Mouse (Mus musculus) heart, adult 2 months (tissue): ENCODE data around the gene Plau.

Experiments used
- CTCF ChIP-seq: fragments of 200-600 bp; IDR thresholded peaks from 2 replicates; pipeline ENCODE4 v1.8.1; 2022; ENCODE audit warnings: antibody characterized with exemption, mild to moderate bottlenecking, moderate library complexity
- EP300 ChIP-seq: fragments of 200-500 bp; IDR thresholded peaks from 2 replicates; pipeline ENCODE4 v1.6.1; 2011; ENCODE audit warnings: low read depth, low read length, control low read depth; ENCODE audit not compliant: insufficient read depth
- POLR2A ChIP-seq: fragments of 200-500 bp; IDR thresholded peaks from 2 replicates; pipeline ENCODE4 v1.6.1; 2011; ENCODE audit warnings: mild to moderate bottlenecking, low read depth, low read length, control low read depth; ENCODE audit not compliant: insufficient read depth

- no peak for TF ChIP-seq CTCF
- peak; percentile 87 for TF ChIP-seq POLR2A
- TF ChIP-seq EP300, result 0 out of 2 replicates have a peak, but pooled peaks have one; percentile 27
Observed at GRCm38 (mm10) chr14:20836171-20836904, at the start of gene Plau.
